Mouse (Mus musculus) E14TG2a.4 (cell line): Measurements from ENCODE around the gene Kremen2.

ENCODE experiments used
- H3K27me3 ChIP-seq: 2 replicates; pipeline ENCODE4 v1.6.1; 2014; ENCODE audit warnings: low read length, control low read depth; ENCODE audit not compliant: insufficient read depth
- H3K36me3 ChIP-seq: 2 replicates; pipeline ENCODE4 v1.6.1; 2014; ENCODE audit warnings: low read length, control low read depth; ENCODE audit not compliant: insufficient read depth
- H3K4me1 ChIP-seq: replicated peaks from 2 replicates; pipeline ENCODE4 v1.6.1; 2014; ENCODE audit warnings: low read depth, low read length, control low read depth
- H3K4me3 ChIP-seq: replicated peaks from 2 replicates; pipeline ENCODE4 v1.5.1; 2014; ENCODE audit warnings: mild to moderate bottlenecking, low read length
- H3K9me3 ChIP-seq: 2 replicates; pipeline ENCODE4 v1.6.1; 2014; ENCODE audit warnings: low read length, control low read depth
- CTCF ChIP-seq: conservative IDR thresholded peaks from 2 replicates; pipeline ENCODE4 v1.5.1; 2014; ENCODE audit warnings: low read length
- NANOG ChIP-seq: IDR thresholded peaks from 2 replicates; pipeline ENCODE4 v1.6.1; 2014; ENCODE audit warnings: borderline replicate concordance, low read length, mixed read lengths
- POU5F1 ChIP-seq: IDR thresholded peaks from 2 replicates; pipeline ENCODE4 v1.6.1; 2014; ENCODE audit warnings: low read length, borderline replicate concordance

Kremen2 gene

DNA sequence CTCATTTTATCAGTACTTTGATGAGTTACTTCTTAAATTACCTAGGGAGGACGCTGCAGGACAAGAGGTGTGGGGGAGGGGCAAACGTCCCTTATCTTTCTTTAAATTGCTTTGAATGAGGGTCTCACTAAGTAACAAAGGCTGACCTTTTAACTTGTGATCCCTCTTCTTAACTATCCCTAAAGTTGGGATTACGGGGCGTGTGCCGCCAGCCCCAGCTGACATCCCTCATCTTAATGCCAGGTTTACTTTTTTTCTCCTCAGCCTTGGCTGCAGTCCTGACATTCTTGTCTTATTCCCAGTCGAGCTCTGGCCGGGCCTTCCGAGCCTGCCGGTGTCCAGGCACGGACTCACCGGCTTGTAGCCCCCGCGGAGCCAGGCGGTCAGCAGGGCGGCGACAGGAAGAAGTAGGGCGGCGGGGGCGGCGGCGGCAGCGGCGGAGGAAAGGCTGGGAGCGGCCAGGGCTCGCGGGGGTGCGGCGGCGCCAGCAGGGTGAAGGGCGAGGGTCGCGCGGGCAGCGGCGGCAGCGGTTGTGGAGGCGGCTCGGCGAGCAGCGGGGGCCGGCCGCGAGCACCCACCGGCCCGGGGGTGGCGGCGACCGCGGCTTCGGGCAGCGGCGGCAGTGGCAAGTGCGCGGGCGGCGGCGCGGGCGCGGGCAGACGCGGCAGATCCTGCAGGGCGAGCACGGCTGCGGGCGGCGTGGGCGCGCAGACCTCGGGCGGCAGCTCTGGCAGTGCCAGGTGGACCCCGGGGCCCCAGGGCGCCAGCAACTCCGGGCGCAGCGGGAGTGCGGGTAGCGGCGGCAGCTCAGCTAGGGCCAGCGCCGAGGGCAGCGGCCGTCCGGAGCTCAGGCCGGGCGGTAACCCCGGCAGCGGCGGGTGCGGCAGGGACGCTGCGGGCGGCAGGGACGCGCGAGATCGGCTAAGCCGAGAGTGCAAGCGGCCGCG, 46.2 kb downstream of the Kremen2 start:
- no peaks in the 10 kb centered on the region for H3K9me3 ChIP-seq
- H3K36me3 ChIP-seq = no peaks in the 10 kb centered on the region
- peak overlapping the region; percentile 90 for H3K4me3 ChIP-seq
- H3K4me1 ChIP-seq = peaks cover 50% of the 10 kb centered on the region
- no peak for TF ChIP-seq CTCF
- TF ChIP-seq POU5F1 = no peak
- TF ChIP-seq NANOG = no peak
- peaks cover 35% of the 10 kb centered on the region for H3K27me3 ChIP-seq

DNA sequence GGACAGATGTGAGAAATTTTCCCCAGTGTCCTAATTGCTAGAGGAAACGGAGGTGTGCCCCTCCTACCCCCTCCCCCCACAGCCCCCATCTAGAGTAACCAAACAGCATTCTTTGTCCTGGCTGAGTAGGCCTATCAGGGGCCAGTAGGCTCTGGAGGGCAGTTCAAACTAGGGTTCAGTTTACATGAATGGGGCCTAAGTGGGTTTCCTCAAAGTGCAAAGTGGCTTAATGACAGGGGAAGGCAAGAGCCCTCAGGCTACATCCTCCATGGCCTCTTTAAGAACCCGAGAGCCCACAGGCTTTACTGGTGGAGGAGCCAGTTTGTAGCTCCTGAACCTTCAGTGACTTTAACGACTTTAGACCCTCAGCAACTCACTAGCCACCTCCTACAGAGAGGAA, 49.8 kb downstream of the Kremen2 start:
- TF ChIP-seq NANOG (peak; percentile 5; the same call in 1 of the 2 replicates), CTCF (no peak)
- Histone ChIP-seq H3K4me1 (peaks cover 63% of the 10 kb centered on the region), H3K9me3 (no peaks in the 10 kb centered on the region), H3K4me3 (no peak overlapping the region), H3K36me3 (no peaks in the 10 kb centered on the region), H3K27me3 (peaks cover 28% of the 10 kb centered on the region)

DNA sequence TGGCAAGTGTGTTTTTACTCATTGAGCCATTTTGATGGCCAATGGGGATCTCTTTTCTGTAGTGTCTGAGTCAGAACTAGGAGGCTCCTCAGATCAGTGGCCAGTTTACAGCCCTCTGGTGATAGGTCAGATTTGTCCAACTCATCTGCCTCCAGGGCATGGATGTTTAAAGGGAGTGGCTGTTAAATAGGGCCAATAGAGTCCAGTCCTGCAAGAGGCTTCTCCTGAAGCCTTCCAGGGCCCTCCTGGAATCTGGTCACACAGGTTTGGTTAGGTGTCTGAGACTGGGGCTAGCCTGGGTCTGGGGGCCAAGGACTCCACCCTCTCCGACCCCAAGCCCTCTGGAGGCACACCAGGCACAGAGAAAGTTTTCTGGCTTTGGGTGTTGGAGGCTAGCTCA, 51.1 kb downstream of the Kremen2 start:
- H3K9me3 ChIP-seq = no peaks in the 10 kb centered on the region

More for the DNA sequence above, 51.1 kb downstream of the Kremen2 start:
- Histone ChIP-seq H3K27me3 (peaks cover 26% of the 10 kb centered on the region), H3K36me3 (no peaks in the 10 kb centered on the region), H3K4me3 (peak overlapping the region; percentile 0; the same call in 1 of the 2 replicates), H3K4me1 (peaks cover 60% of the 10 kb centered on the region)
- TF ChIP-seq POU5F1 (no peak), NANOG (no peak), CTCF (no peak)
